10 mouse cellular contexts compared by ENCODE assay signal in the genomic region with DNA sequence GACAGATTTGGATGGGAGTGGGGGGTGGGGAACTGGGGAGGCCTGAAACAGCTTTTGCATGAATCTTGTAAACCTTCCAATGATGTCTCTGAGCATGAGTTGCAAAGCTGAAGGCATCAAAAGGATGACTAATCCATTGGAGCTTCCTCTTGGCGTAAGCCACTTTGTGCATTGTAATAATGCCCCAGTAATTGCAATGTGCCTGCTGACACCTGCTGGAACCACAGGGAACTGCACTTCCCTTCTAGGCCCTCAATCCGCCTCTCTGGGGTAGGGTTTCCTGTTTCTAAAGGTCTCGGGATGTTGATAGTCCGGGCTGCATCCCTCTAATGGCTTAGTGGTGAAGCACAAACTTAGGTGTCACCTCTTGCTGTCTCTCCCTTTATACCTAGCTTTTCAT. TPM values are rescaled to one million over a fixed set of nuclear protein-coding genes. Genes with fewer than 3 reads are reported as not detected.
DNase-seq lines count a peak whose midpoint lies in the region; ATAC-seq and TF ChIP-seq lines count a peak whose summit lies in the region.
"Had no signal": no experiment of that assay in that cellular context is flagged by ENCODE, and none has a peak within 500 bp of the region (broad histone marks: within the 10 kb centered on the region; RNA-seq: fewer than 3 reads in every experiment).

No protein-coding gene starts in this region.

- H3K27ac ChIP-seq in kidney, postnatal 0 days = no peak overlapping the region
- H3K27ac ChIP-seq in kidney, embryonic 15.5 days = no peak overlapping the region
- H3K27ac ChIP-seq: embryonic facial prominence, embryonic 12.5 days; limb, embryonic 12.5 days had no signal

- H3K4me3 ChIP-seq in kidney, postnatal 0 days (replicated peaks; ENCODE audit: low read depth, low read length) = no peak overlapping the region
- no peak overlapping the region for H3K4me3 ChIP-seq in kidney, embryonic 15.5 days (replicated peaks)
- H3K4me3 ChIP-seq: embryonic facial prominence, embryonic 12.5 days; limb, embryonic 12.5 days had no signal

- no peak overlapping the region for H3K4me2 ChIP-seq in kidney, postnatal 0 days (ENCODE audit: low read length)
- no peak overlapping the region for H3K4me2 ChIP-seq in kidney, embryonic 15.5 days
- H3K4me2 ChIP-seq: embryonic facial prominence, embryonic 12.5 days; limb, embryonic 12.5 days had no signal

- H3K9ac ChIP-seq in kidney, postnatal 0 days (ENCODE audit: low read depth, low read length) = no peak overlapping the region
- H3K9ac ChIP-seq in kidney, embryonic 15.5 days = no peak overlapping the region
- H3K9ac ChIP-seq: embryonic facial prominence, embryonic 12.5 days; limb, embryonic 12.5 days had no signal

- intact Hi-C loops in left cerebral cortex, postnatal 36 days (cut with DNase I) = no loop called here

- no peak for DNase-seq in kidney, postnatal 0 days (ENCODE audit: low spot score)
- DNase-seq in MEL-GATA-1-ER (ENCODE audit: extremely low read depth, low read depth) = peak; percentile 31
- peak; percentile 37 to 40 for DNase-seq in kidney, postnatal 4 days
- peak; percentile 47 to 76 for DNase-seq in spleen, postnatal 4 days (ENCODE audit: low spot score in 2 of 2)
- no peak for DNase-seq in left cerebral cortex, postnatal 36 days (ENCODE audit: low spot score in 2 of 2)
- no peak for DNase-seq in adrenal gland, adult 8-10 months
- DNase-seq in left cerebral cortex, adult 18-20 months (ENCODE audit: low spot score in 2 of 2) = no peak

- TF ChIP-seq CTCF in kidney, postnatal 0 days (IDR thresholded peaks at IDR 0.05; ENCODE audit: low read depth) = peak; percentile 55

- ATAC-seq in kidney, postnatal 0 days (replicated peaks; ENCODE audit: low FRiP score, low read depth) = no peak
- no peak for ATAC-seq in kidney, embryonic 15.5 days (replicated peaks; ENCODE audit: low FRiP score)

- no peaks in the 10 kb centered on the region for H3K36me3 ChIP-seq in kidney, postnatal 0 days (ENCODE audit: insufficient read depth, low read length)
- no peaks in the 10 kb centered on the region for H3K36me3 ChIP-seq in kidney, embryonic 15.5 days
- H3K36me3 ChIP-seq: embryonic facial prominence, embryonic 12.5 days; limb, embryonic 12.5 days had no signal

- no peaks in the 10 kb centered on the region for H3K4me1 ChIP-seq in kidney, postnatal 0 days (replicated peaks; ENCODE audit: insufficient read depth, low read length)
- H3K4me1 ChIP-seq in kidney, embryonic 15.5 days = no peaks in the 10 kb centered on the region
- H3K4me1 ChIP-seq: embryonic facial prominence, embryonic 12.5 days; limb, embryonic 12.5 days had no signal

- 88% methylated on average over 4 of the region's 4 CpGs for WGBS in kidney, postnatal 0 days
- 87% methylated on average over 4 of the region's 4 CpGs for WGBS in kidney, embryonic 15.5 days

- H3K9me3 ChIP-seq in kidney, postnatal 0 days (replicated peaks; ENCODE audit: low read length) = no peaks in the 10 kb centered on the region
- no peaks in the 10 kb centered on the region for H3K9me3 ChIP-seq in kidney, embryonic 15.5 days (replicated peaks)
- H3K9me3 ChIP-seq: embryonic facial prominence, embryonic 12.5 days; limb, embryonic 12.5 days had no signal

- no peaks in the 10 kb centered on the region for H3K27me3 ChIP-seq in kidney, postnatal 0 days (ENCODE audit: insufficient read depth, low read length)
- H3K27me3 ChIP-seq in kidney, embryonic 15.5 days = no peaks in the 10 kb centered on the region
- H3K27me3 ChIP-seq: embryonic facial prominence, embryonic 12.5 days; limb, embryonic 12.5 days had no signal

RNA-seq across cellular contexts. Expression of gene Ssx2ip, which starts 52.3 kb away (rescaled TPM):
- 20.0 and 20.5 TPM in 2 replicates for polyA plus RNA-seq in kidney, postnatal 0 days (2015; fragmentation: Nextera tagmentation; extraction: Ambion mirVana)
- polyA plus RNA-seq in kidney, embryonic 15.5 days (2015; fragmentation: Nextera tagmentation; extraction: Ambion mirVana) = 23.7 and 24.2 TPM in 2 replicates
- total RNA-seq in left cerebral cortex, postnatal 36 days (2021) = 10 to 100 TPM; 87.7 to 89.5 TPM
- 10 to 100 TPM in 2 of 4 experiments, 1 to 10 TPM in 2; 7.7 to 12.9 (median 10.8) TPM for total RNA-seq in adrenal gland, adult 8-10 months (2022)
- total RNA-seq in left cerebral cortex, adult 18-20 months (2021) = 10 to 100 TPM; 91.0 to 96.5 TPM

Comparison
In these comparisons a context has a peak if more than half of its experiments do, and no peak if none do; other contexts are left out.
1. DNase-seq: peak in MEL-GATA-1-ER (single experiment), kidney, postnatal 4 days (2 of 2) and spleen, postnatal 4 days (2 of 2); none in kidney, postnatal 0 days (single experiment), left cerebral cortex, postnatal 36 days (0 of 2), adrenal gland, adult 8-10 months (single experiment) and left cerebral cortex, adult 18-20 months (0 of 2).
2. RNA of gene Ssx2ip, which starts 52.3 kb away (total RNA-seq): 91.0 to 96.5 TPM in left cerebral cortex, adult 18-20 months and 87.7 to 89.5 TPM in left cerebral cortex, postnatal 36 days; 7.7 to 12.9 TPM in adrenal gland, adult 8-10 months; every median in the first group is over 4 times any median in the second.